Mouse (Mus musculus): ENCODE data around the gene Zdhhc4. TPM values are rescaled to one million over a fixed set of nuclear protein-coding genes. Genes with fewer than 3 reads are reported as not detected.

Zdhhc4 gene
- total RNA-seq, 2 experiments from 2014 or later, result 38.7 to 66.4 TPM

- ATAC-seq (replicated peaks; ENCODE audit: poor library complexity), result peak; percentile 23; the same call in 1 of the 2 replicates
Observed at GRCm38 (mm10) chr5:143334418-143335088, 5.5 kb upstream of the Zdhhc4 start.

- peak; percentile 61 for ATAC-seq (replicated peaks; ENCODE audit: poor library complexity)
Observed at GRCm38 (mm10) chr5:143333872-143334271, 4.8 kb upstream of the Zdhhc4 start.

- ATAC-seq (replicated peaks; ENCODE audit: poor library complexity), result no peak
Observed at GRCm38 (mm10) chr5:143317288-143317610, 11.8 kb downstream of the Zdhhc4 start.

- ATAC-seq (replicated peaks; ENCODE audit: poor library complexity), result no peak
Observed at GRCm38 (mm10) chr5:143316605-143317287, 12.3 kb downstream of the Zdhhc4 start.

GRCm38 (mm10) chr5:143315514-143315888 lies 13.6 kb downstream of the Zdhhc4 start:
- peak; percentile 2; the same call in 1 of the 2 replicates for ATAC-seq (replicated peaks; ENCODE audit: poor library complexity)

GRCm38 (mm10) chr5:143314730-143315513 lies 14.1 kb downstream of the Zdhhc4 start, which contains the start of gene E130309D02Rik:
Gene E130309D02Rik (minus strand): TSS chr5:143315360.
- ATAC-seq (replicated peaks; ENCODE audit: poor library complexity), result peak; percentile 76

- ATAC-seq (replicated peaks; ENCODE audit: poor library complexity), result peak; percentile 35
Observed at GRCm38 (mm10) chr5:143314183-143314729, 14.8 kb downstream of the Zdhhc4 start.

GRCm38 (mm10) chr5:143311886-143312285 lies 17.2 kb downstream of the Zdhhc4 start:
- peak; percentile 72 for ATAC-seq (replicated peaks; ENCODE audit: poor library complexity)

- no peak for ATAC-seq (replicated peaks; ENCODE audit: poor library complexity)
Observed at GRCm38 (mm10) chr5:143309916-143310315, 19.1 kb downstream of the Zdhhc4 start.

- no peak for ATAC-seq (replicated peaks; ENCODE audit: poor library complexity)
Observed at GRCm38 (mm10) chr5:143308825-143309224, 20.2 kb downstream of the Zdhhc4 start.

- no peak for ATAC-seq (replicated peaks; ENCODE audit: poor library complexity)
Observed at GRCm38 (mm10) chr5:143304251-143304650, 24.8 kb downstream of the Zdhhc4 start.

GRCm38 (mm10) chr5:143301296-143301695 lies 27.8 kb downstream of the Zdhhc4 start:
- peak; percentile 77 for ATAC-seq (replicated peaks; ENCODE audit: poor library complexity)

- peak; percentile 52 for ATAC-seq (replicated peaks; ENCODE audit: poor library complexity)
Observed at GRCm38 (mm10) chr5:143299686-143300085, 29.4 kb downstream of the Zdhhc4 start.

- no peak for ATAC-seq (replicated peaks; ENCODE audit: poor library complexity)
Observed at GRCm38 (mm10) chr5:143298391-143298790, 30.7 kb downstream of the Zdhhc4 start.

GRCm38 (mm10) chr5:143297986-143298385 lies 31.1 kb downstream of the Zdhhc4 start:
- ATAC-seq (replicated peaks; ENCODE audit: poor library complexity), result no peak

GRCm38 (mm10) chr5:143295330-143295729 lies 33.7 kb downstream of the Zdhhc4 start:
- no peak for ATAC-seq (replicated peaks; ENCODE audit: poor library complexity)

GRCm38 (mm10) chr5:143294862-143295261 lies 34.2 kb downstream of the Zdhhc4 start:
- ATAC-seq (replicated peaks; ENCODE audit: poor library complexity), result no peak

- no peak for ATAC-seq (replicated peaks; ENCODE audit: poor library complexity)
Observed at GRCm38 (mm10) chr5:143293404-143293803, 35.7 kb downstream of the Zdhhc4 start, which contains the start of gene Zfp853. Gene Zfp853 (minus strand): TSS chr5:143293623.

- ATAC-seq (replicated peaks; ENCODE audit: poor library complexity), result no peak
Observed at GRCm38 (mm10) chr5:143292879-143293278, 36.2 kb downstream of the Zdhhc4 start.

GRCm38 (mm10) chr5:143289299-143289698 lies 39.8 kb downstream of the Zdhhc4 start:
- no peak for ATAC-seq (replicated peaks; ENCODE audit: poor library complexity)

- ATAC-seq (replicated peaks; ENCODE audit: poor library complexity), result peak; percentile 54
Observed at GRCm38 (mm10) chr5:143288378-143288911, 40.6 kb downstream of the Zdhhc4 start.
